Mouse (Mus musculus) layer of hippocampus, adult 2 months (tissue): ENCODE data around the gene Zfp638. TPM values are rescaled to one million over a fixed set of nuclear protein-coding genes. Genes with fewer than 3 reads are reported as not detected.

Experiments used
- DNase-seq, 2 experiments: peaks; one replicate each; pipeline ENCODE4 v3.0.0; 2022; ENCODE audit warnings: low spot score in 2 of 2
- H3K27ac ChIP-seq: fragments of 200-600 bp; 2 replicates; pipeline ENCODE4 v1.8.1; 2022
- H3K4me3 ChIP-seq: fragments of 200-600 bp; 2 replicates; pipeline ENCODE4 v1.8.1; 2022; ENCODE audit warnings: mild to moderate bottlenecking
- CTCF ChIP-seq: fragments of 200-600 bp; conservative IDR thresholded peaks from 2 replicates; pipeline ENCODE4 v1.8.1; 2022; ENCODE audit warnings: antibody characterized with exemption, mild to moderate bottlenecking, moderate library complexity
- total RNA-seq, 2 experiments: library from RNA; stranded (reverse); gene quantifications; 2 replicates each; pipeline ENCODE4 v1.2.3; 2021

Gene Zfp638
- total RNA-seq, 2 experiments from 2014 or later, result 127 to 136 TPM

- no peak for TF ChIP-seq CTCF
- Histone ChIP-seq H3K4me3 (no peak overlapping the region), H3K27ac (no peak overlapping the region)
- no peak for DNase-seq
Observed at GRCm38 (mm10) chr6:83849446-83849845, 17.5 kb upstream of the Zfp638 start.

GRCm38 (mm10) chr6:83857476-83857875, 9.4 kb upstream of the Zfp638 start:
- TF ChIP-seq CTCF, result no peak
- Histone ChIP-seq H3K4me3 (no peak overlapping the region), H3K27ac (peak overlapping the region; percentile 32; the same call in 1 of the 2 replicates)
- DNase-seq, result peak in 1 of 2 experiments; percentile 30

GRCm38 (mm10) chr6:83860033-83860432, 6.9 kb upstream of the Zfp638 start:
- Histone ChIP-seq H3K4me3 (no peak overlapping the region), H3K27ac (no peak overlapping the region)
- TF ChIP-seq CTCF, result no peak
- no peak for DNase-seq

GRCm38 (mm10) chr6:83863538-83863937, 3.4 kb upstream of the Zfp638 start:
- no peak overlapping the region for H3K27ac ChIP-seq
- no peak overlapping the region for H3K4me3 ChIP-seq
- DNase-seq, result no peak
- TF ChIP-seq CTCF, result no peak

GRCm38 (mm10) chr6:83866423-83866822, 486 bp upstream of the Zfp638 start:
- Histone ChIP-seq H3K27ac (no peak overlapping the region), H3K4me3 (peak overlapping the region; percentile 81)
- TF ChIP-seq CTCF, result no peak
- DNase-seq, result no peak

GRCm38 (mm10) chr6:83867598-83868585, 983 bp downstream of the Zfp638 start:
- Histone ChIP-seq H3K4me3 (peak overlapping the region; percentile 81), H3K27ac (peak overlapping the region; percentile 92)
- peak; percentile 26 to 32 for DNase-seq
- TF ChIP-seq CTCF, result 0 out of 2 replicates have a peak, but pooled peaks have one; percentile 6

- peak overlapping the region; percentile 17 for H3K4me3 ChIP-seq
- peak; percentile 89 for TF ChIP-seq CTCF
- peak; percentile 26 to 71 for DNase-seq
- H3K27ac ChIP-seq, result no peak overlapping the region
Observed at GRCm38 (mm10) chr6:83879815-83880214, 12.9 kb downstream of the Zfp638 start.

GRCm38 (mm10) chr6:83886789-83887188, 19.9 kb downstream of the Zfp638 start:
- Histone ChIP-seq H3K27ac (no peak overlapping the region), H3K4me3 (no peak overlapping the region)
- DNase-seq, result no peak
- no peak for TF ChIP-seq CTCF

GRCm38 (mm10) chr6:83888802-83889201, 21.9 kb downstream of the Zfp638 start:
- H3K4me3 ChIP-seq, result no peak overlapping the region
- no peak for TF ChIP-seq CTCF
- DNase-seq, result no peak
- no peak overlapping the region for H3K27ac ChIP-seq

GRCm38 (mm10) chr6:83890281-83891015, 23.5 kb downstream of the Zfp638 start:
- Histone ChIP-seq H3K27ac (no peak overlapping the region), H3K4me3 (no peak overlapping the region)
- no peak for DNase-seq
- TF ChIP-seq CTCF, result no peak

- Histone ChIP-seq H3K4me3 (no peak overlapping the region), H3K27ac (no peak overlapping the region)
- TF ChIP-seq CTCF, result no peak
- no peak for DNase-seq
Observed at GRCm38 (mm10) chr6:83891251-83891650, 24.3 kb downstream of the Zfp638 start.

- Histone ChIP-seq H3K4me3 (no peak overlapping the region), H3K27ac (no peak overlapping the region)
- no peak for TF ChIP-seq CTCF
- no peak for DNase-seq
Observed at GRCm38 (mm10) chr6:83891687-83892086, 24.8 kb downstream of the Zfp638 start.

- no peak for DNase-seq
- no peak overlapping the region for H3K4me3 ChIP-seq
- TF ChIP-seq CTCF, result no peak
- H3K27ac ChIP-seq, result no peak overlapping the region
Observed at GRCm38 (mm10) chr6:83893086-83893485, 26.2 kb downstream of the Zfp638 start.

GRCm38 (mm10) chr6:83893584-83893983, 26.7 kb downstream of the Zfp638 start:
- TF ChIP-seq CTCF, result no peak
- Histone ChIP-seq H3K4me3 (no peak overlapping the region), H3K27ac (no peak overlapping the region)
- no peak for DNase-seq
